Mouse (Mus musculus) gastrocnemius, postnatal 14 days (tissue): ENCODE data around the gene Echdc2. TPM values are rescaled to one million over a fixed set of nuclear protein-coding genes. Genes with fewer than 3 reads are reported as not detected.

Source experiments
- DNase-seq: peaks from one replicate; pipeline ENCODE4 v3.0.0; 2021; ENCODE audit warnings: mixed read lengths
- intact Hi-C: fragments of 180-260 bp; cut with DNase I; formaldehyde crosslinking; loops from one replicate; pipeline ENCODE4 v1.15.1; 2025; ENCODE audit warnings: low total_unique reads
- total RNA-seq, 2 experiments: library from RNA; stranded (reverse); gene quantifications; 2 replicates each; pipeline ENCODE4 v1.2.3; 2021

The Echdc2 gene
- total RNA-seq, 2 experiments from 2014 or later, result 3.3 to 3.7 TPM

GRCm38 (mm10) chr4:108192821-108193323 lies 27.6 kb downstream of the Echdc2 start:
- DNase-seq, result no peak
- intact Hi-C loops, result no loop called here

- intact Hi-C loops, result no loop called here
- peak; percentile 16 for DNase-seq
These were observed 31.1 kb downstream of the Echdc2 start for GRCm38 (mm10) chr4:108196277-108196855.

GRCm38 (mm10) chr4:108199236-108199635 lies 34.0 kb downstream of the Echdc2 start:
- no peak for DNase-seq
- intact Hi-C loops, result no loop called here

GRCm38 (mm10) chr4:108204629-108205028 lies 39.4 kb downstream of the Echdc2 start:
- no peak for DNase-seq
- intact Hi-C loops, result no loop called here

GRCm38 (mm10) chr4:108213023-108213422 lies 47.8 kb downstream of the Echdc2 start:
- intact Hi-C loops, result no loop called here
- no peak for DNase-seq

GRCm38 (mm10) chr4:108217332-108218179 lies 52.3 kb downstream of the Echdc2 start, which contains the start of gene Zyg11a:
Gene Zyg11a (minus strand): TSS chr4:108218048.
- intact Hi-C loops, result no loop called here
- DNase-seq, result no peak

- intact Hi-C loops, result no loop called here
- DNase-seq, result no peak
These were observed 53.8 kb downstream of the Echdc2 start for GRCm38 (mm10) chr4:108219019-108219418.

- intact Hi-C loops, result no loop called here
- DNase-seq, result no peak
These were observed 57.3 kb downstream of the Echdc2 start for GRCm38 (mm10) chr4:108222507-108222906.

- intact Hi-C loops, result no loop called here
- no peak for DNase-seq
These were observed 60.2 kb downstream of the Echdc2 start for GRCm38 (mm10) chr4:108225341-108225872.

Other genes starting within 250 kb of the Echdc2 start
- gene Cpt2, start 241.8 kb upstream of the Echdc2 start, total RNA-seq, result 10 to 100 TPM; 48.5 to 80.7 TPM
- gene Slc1a7, start 197.1 kb upstream of the Echdc2 start, total RNA-seq, result under 1 TPM; 0.06 to 0.09 TPM
- gene Podn, start 69.0 kb upstream of the Echdc2 start, total RNA-seq, result 1 to 10 TPM; 7.0 to 10.0 TPM
- 100 to 1,000 TPM; 103 to 135 TPM for gene Scp2, start 20.4 kb upstream of the Echdc2 start, total RNA-seq
- gene Zyg11a, start 52.6 kb downstream of the Echdc2 start, total RNA-seq, result under 1 TPM; 0.37 to 0.66 TPM
- gene Zyg11b, start 135.7 kb downstream of the Echdc2 start, total RNA-seq, result 10 to 100 TPM; 37.7 to 38.7 TPM
- gene Coa7, start 162.7 kb downstream of the Echdc2 start, total RNA-seq, result 10 to 100 TPM; 29.0 to 31.3 TPM
- not detected for gene Shisal2a, start 217.9 kb downstream of the Echdc2 start, total RNA-seq
- gene Gpx7, start 241.5 kb downstream of the Echdc2 start, total RNA-seq, result 10 to 100 TPM; 12.8 to 17.8 TPM